Mouse (Mus musculus) limb, embryonic 13.5 days (tissue): ENCODE measurements around the gene Arhgdib. TPM values are rescaled to one million over a fixed set of nuclear protein-coding genes. Genes with fewer than 3 reads are reported as not detected.

ENCODE experiments used
- ATAC-seq: fragments of 200-750 bp; cut with Nextera tagmentation; 2 replicates; pipeline ENCODE4 v1.8.0; 2017; ENCODE audit warnings: low read depth, moderate number of reproducible peaks, moderate TSS enrichment; ENCODE audit not compliant: low FRiP score
- H3K27ac ChIP-seq: fragments of 300-500 bp; sonication (generic); 2 replicates; pipeline ENCODE4 v1.5.1; 2015; ENCODE audit warnings: inconsistent platforms, mild to moderate bottlenecking, moderate library complexity
- H3K27me3 ChIP-seq: fragments of 300-500 bp; sonication (generic); 2 replicates; pipeline ENCODE4 v1.6.1; 2015; ENCODE audit warnings: mild to moderate bottlenecking, inconsistent platforms
- H3K36me3 ChIP-seq: fragments of 300-500 bp; sonication (generic); 2 replicates; pipeline ENCODE4 v1.6.1; 2015; ENCODE audit warnings: inconsistent platforms, mild to moderate bottlenecking, moderate library complexity
- H3K4me1 ChIP-seq: fragments of 300-500 bp; sonication (generic); 2 replicates; pipeline ENCODE4 v1.6.1; 2015; ENCODE audit warnings: inconsistent platforms
- H3K4me2 ChIP-seq: fragments of 300-500 bp; sonication (generic); replicated peaks from 2 replicates; pipeline ENCODE4 v1.6.1; 2015; ENCODE audit warnings: inconsistent platforms, mild to moderate bottlenecking, moderate library complexity
- H3K4me3 ChIP-seq: fragments of 300-500 bp; sonication (generic); 2 replicates; pipeline ENCODE4 v1.5.1; 2015; ENCODE audit warnings: moderate library complexity, mild to moderate bottlenecking, inconsistent platforms
- H3K9ac ChIP-seq: fragments of 300-500 bp; sonication (generic); 2 replicates; pipeline ENCODE4 v1.6.1; 2015; ENCODE audit warnings: mild to moderate bottlenecking, inconsistent platforms
- H3K9me3 ChIP-seq: fragments of 300-500 bp; sonication (generic); 2 replicates; pipeline ENCODE4 v1.6.1; 2016; ENCODE audit warnings: inconsistent platforms
- WGBS: fragments of 180-500 bp; shearing (Covaris S2); methylation state at CpG from one replicate; pipeline ENCODE4 v1.1.7; 2015; 5-methylcytosine and 5-hydroxymethylcytosine counted together
- polyA plus RNA-seq: library from polyadenylated mRNA; unstranded; fragments of >200 nt; fragmentation: Nextera tagmentation; extraction: Ambion mirVana; gene quantifications from 2 replicates; pipeline ENCODE4 v1.2.1, GENCODE M21; 2015

Gene Arhgdib
- polyA plus RNA-seq, 1 experiment from 2014 or later: 75.3 TPM

DNA sequence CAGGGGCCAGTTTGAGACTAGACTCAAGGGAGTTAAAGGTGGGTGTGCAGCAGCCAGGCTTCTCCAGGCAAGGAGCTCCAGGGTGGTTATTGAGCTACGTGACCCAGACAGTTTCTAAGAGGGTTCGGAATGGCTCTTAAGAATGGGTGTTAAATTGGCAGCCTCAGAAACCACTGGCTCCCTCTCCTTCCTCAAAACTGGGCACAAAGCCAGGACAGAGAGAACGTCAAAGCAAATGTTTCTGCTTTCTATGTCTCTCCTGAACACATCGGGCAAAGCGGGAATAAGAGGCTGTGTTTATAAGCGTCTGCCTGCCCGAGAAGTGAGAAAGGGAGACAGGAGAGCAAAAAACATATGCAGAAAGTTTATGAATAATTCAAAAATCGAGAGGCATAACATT is 67.1 kb downstream of the Arhgdib start:
- H3K36me3 ChIP-seq: 0 out of 2 replicates have a peak, but pooled peaks cover 5% of the 10 kb centered on the region
- peak overlapping the region; percentile 48 for H3K9ac ChIP-seq
- peak overlapping the region; percentile 57 for H3K4me2 ChIP-seq
- no peaks in the 10 kb centered on the region for H3K9me3 ChIP-seq
- H3K4me3 ChIP-seq: peak overlapping the region; percentile 46
- H3K27me3 ChIP-seq: no peaks in the 10 kb centered on the region
- peak overlapping the region; percentile 64; the same call in 1 of the 2 replicates for H3K27ac ChIP-seq
- ATAC-seq: 0 out of 2 replicates have a peak, but pooled peaks have one; percentile 21
- H3K4me1 ChIP-seq: peaks cover 32% of the 10 kb centered on the region
- 14% methylated on average over 8 of the region's 8 CpGs for WGBS

Other genes with a start within 250 kb of the Arhgdib start
- gene Gucy2c, start 160.1 kb downstream of the Arhgdib start, polyA plus RNA-seq: 0.04 and 0.10 TPM in 2 replicates
- gene Hist4h4, start 137.5 kb downstream of the Arhgdib start, polyA plus RNA-seq: 0.74 and 0.84 TPM in 2 replicates
- 85.9 and 95.9 TPM in 2 replicates for gene H2afj, start 133.7 kb downstream of the Arhgdib start, polyA plus RNA-seq
- gene BC049715, start 114.3 kb downstream of the Arhgdib start, polyA plus RNA-seq: 1.8 and 2.2 TPM in 2 replicates
- 110 and 114 TPM in 2 replicates for gene Wbp11, start 113.7 kb downstream of the Arhgdib start, polyA plus RNA-seq
- gene Smco3, start 106.4 kb downstream of the Arhgdib start, polyA plus RNA-seq: 1.2 and 1.7 TPM in 2 replicates
- 2.3 and 3.1 TPM in 2 replicates for gene Art4, start 84.2 kb downstream of the Arhgdib start, polyA plus RNA-seq
- gene Mgp, start 66.1 kb downstream of the Arhgdib start, polyA plus RNA-seq: 180 and 183 TPM in 2 replicates
- 0.28 and 0.46 TPM in 2 replicates for gene Erp27, start 19.7 kb downstream of the Arhgdib start, polyA plus RNA-seq
- gene Pde6h, start 18.1 kb downstream of the Arhgdib start, polyA plus RNA-seq: 0.18 and 0.63 TPM in 2 replicates
- 18.6 and 23.2 TPM in 2 replicates for gene Rerg, start 228.6 kb upstream of the Arhgdib start, polyA plus RNA-seq